7 mouse cellular contexts compared by ENCODE assay signal in the genomic region with DNA sequence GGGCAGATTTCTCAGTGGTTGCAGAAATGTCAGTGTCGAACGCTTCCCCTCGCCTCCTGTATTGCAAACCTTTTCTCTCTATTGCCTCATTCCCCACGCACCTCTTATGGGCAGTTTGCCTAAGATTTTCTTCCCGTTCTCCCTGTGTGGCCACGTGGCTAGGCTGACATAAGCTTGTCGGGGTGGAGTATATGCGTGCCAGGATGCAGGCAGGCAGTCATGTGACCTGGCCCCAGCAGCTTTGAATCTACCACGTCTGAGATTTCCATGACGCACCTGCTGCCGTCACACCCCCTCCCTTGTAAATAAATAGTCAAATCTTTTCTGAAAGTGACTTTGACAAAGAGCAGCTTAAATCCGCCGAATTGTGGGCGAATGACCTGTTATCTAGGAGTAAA.
DNase-seq lines count a peak whose midpoint lies in the region; ATAC-seq and TF ChIP-seq lines count a peak whose summit lies in the region.

No protein-coding gene starts in this region.

- peak; percentile 83 for DNase-seq in adrenal gland, postnatal 14 days
- DNase-seq in heart, adult 11 months = peak; percentile 99
- DNase-seq in limb, embryonic 11.5 days (ENCODE audit: low spot score) = peak; percentile 59
- peak; percentile 39 for DNase-seq in spleen, adult 12 weeks (ENCODE audit: low spot score)

- ATAC-seq in intestine, postnatal 0 days = peak; percentile 91
- ATAC-seq in limb, embryonic 11.5 days (ENCODE audit: insufficient number of reproducible peaks, low FRiP score, low TSS enrichment, low read depth) = no peak; the same call in 1 of the 2 replicates
- ATAC-seq in midbrain, embryonic 12.5 days (ENCODE audit: low FRiP score, low read depth) = peak; percentile 95

- WGBS in intestine, postnatal 0 days = 5% methylated on average over 14 of the region's 14 CpGs
- 13% methylated on average over 14 of the region's 14 CpGs for WGBS in limb, embryonic 11.5 days
- 7% methylated on average over 14 of the region's 14 CpGs for WGBS in midbrain, embryonic 12.5 days

- H3K9ac ChIP-seq in intestine, postnatal 0 days (ENCODE audit: low read depth, low read length) = peak overlapping the region; percentile 26; the same call in 1 of the 2 replicates
- peak overlapping the region; percentile 37; the same call in 1 of the 2 replicates for H3K9ac ChIP-seq in limb, embryonic 11.5 days (ENCODE audit: low read length)
- peak overlapping the region; percentile 50 for H3K9ac ChIP-seq in midbrain, embryonic 12.5 days (replicated peaks)

- no peak overlapping the region for H3K27ac ChIP-seq in cortical plate, adult 2 months (ENCODE audit: insufficient read depth, low read length)
- no peak overlapping the region for H3K27ac ChIP-seq in intestine, postnatal 0 days (ENCODE audit: low read depth, low read length)
- H3K27ac ChIP-seq in limb, embryonic 11.5 days (replicated peaks; ENCODE audit: low read depth, low read length) = no peak overlapping the region
- peak overlapping the region; percentile 32; the same call in 1 of the 2 replicates for H3K27ac ChIP-seq in midbrain, embryonic 12.5 days (replicated peaks)

- no peaks in the 10 kb centered on the region; the same call in 1 of the 2 replicates for H3K9me3 ChIP-seq in intestine, postnatal 0 days (ENCODE audit: control insufficient read depth)
- H3K9me3 ChIP-seq in limb, embryonic 11.5 days (ENCODE audit: control insufficient read depth, low read length) = no peaks in the 10 kb centered on the region
- H3K9me3 ChIP-seq in midbrain, embryonic 12.5 days = no peaks in the 10 kb centered on the region

- peak overlapping the region; percentile 62 for H3K4me2 ChIP-seq in intestine, postnatal 0 days (replicated peaks; ENCODE audit: low read depth)
- peak overlapping the region; percentile 50 for H3K4me2 ChIP-seq in limb, embryonic 11.5 days (ENCODE audit: low read depth, severe bottlenecking)
- H3K4me2 ChIP-seq in midbrain, embryonic 12.5 days (replicated peaks) = peak overlapping the region; percentile 58

- TF ChIP-seq CTCF in cortical plate, adult 2 months (IDR thresholded peaks at IDR 0.05; ENCODE audit: extremely low read depth, insufficient read depth, low read length) = no peak
- no peak for TF ChIP-seq CTCF in intestine, postnatal 0 days (IDR thresholded peaks at IDR 0.05; ENCODE audit: low read depth)

- no peaks in the 10 kb centered on the region for H3K27me3 ChIP-seq in intestine, postnatal 0 days (replicated peaks; ENCODE audit: control insufficient read depth, insufficient read depth, low read length)
- H3K27me3 ChIP-seq in limb, embryonic 11.5 days (ENCODE audit: control insufficient read depth, insufficient read depth, low read length) = no peaks in the 10 kb centered on the region
- H3K27me3 ChIP-seq in midbrain, embryonic 12.5 days = peaks cover 9% of the 10 kb centered on the region; the same call in 1 of the 2 replicates

- no peak for TF ChIP-seq POLR2A in cortical plate, adult 2 months (IDR thresholded peaks at IDR 0.05; ENCODE audit: extremely low read depth, insufficient read depth, low read length)

- H3K4me3 ChIP-seq in cortical plate, adult 2 months (ENCODE audit: insufficient read depth, low read length) = peak overlapping the region; percentile 11
- peak overlapping the region; percentile 29 for H3K4me3 ChIP-seq in intestine, postnatal 0 days (ENCODE audit: low read depth, low read length)
- peak overlapping the region; percentile 20 for H3K4me3 ChIP-seq in limb, embryonic 11.5 days (ENCODE audit: low read depth, low read length)
- peak overlapping the region; percentile 44 for H3K4me3 ChIP-seq in midbrain, embryonic 12.5 days

- no peaks in the 10 kb centered on the region for H3K4me1 ChIP-seq in cortical plate, adult 2 months (ENCODE audit: control insufficient read depth, insufficient read depth, low read length)
- H3K4me1 ChIP-seq in intestine, postnatal 0 days (replicated peaks; ENCODE audit: control insufficient read depth, insufficient read depth, low read length) = no peaks in the 10 kb centered on the region
- H3K4me1 ChIP-seq in limb, embryonic 11.5 days (ENCODE audit: control insufficient read depth, insufficient read depth, low read length) = no peaks in the 10 kb centered on the region; the same call in 1 of the 2 replicates
- H3K4me1 ChIP-seq in midbrain, embryonic 12.5 days = peaks cover 4% of the 10 kb centered on the region

- H3K36me3 ChIP-seq in intestine, postnatal 0 days (ENCODE audit: control insufficient read depth, insufficient read depth) = no peaks in the 10 kb centered on the region
- H3K36me3 ChIP-seq in limb, embryonic 11.5 days (ENCODE audit: control insufficient read depth, insufficient read depth, low read length) = no peaks in the 10 kb centered on the region
- H3K36me3 ChIP-seq in midbrain, embryonic 12.5 days = no peaks in the 10 kb centered on the region

Comparison
In these comparisons a context has a peak if more than half of its experiments do, and no peak if none do; other contexts are left out.
1. DNase-seq: peak in every context shown above with its lines; median percentile 99 in heart, adult 11 months; 83 in adrenal gland, postnatal 14 days; 59 in limb, embryonic 11.5 days; 39 in spleen, adult 12 weeks.